Mouse (Mus musculus) inflammation-experienced regulatory T-cells, adult 6 months (primary cell): ENCODE results near the gene Popdc2. TPM values are rescaled to one million over a fixed set of nuclear protein-coding genes. Genes with fewer than 3 reads are reported as not detected.
"Not testable (repeated sequence)": the region's sequence is repeated elsewhere in the genome, so short reads cannot be mapped to it uniquely, and the experiment has no call there.

Experiments
- ATAC-seq: one replicate; pipeline ENCODE4 v1.8.0; 2017
- polyA plus RNA-seq, 3 experiments: library from polyadenylated mRNA; unstranded; fragments of 100-300 nt; shearing (Covaris generic); gene quantifications; one replicate each; pipeline ENCODE4 v1.2.1; 2017

Popdc2 gene
- 10 to 100 TPM in 1 of 3 experiments, 1 to 10 TPM in 1, under 1 TPM in 1; 0.95 to 10.3 (median 2.3) TPM for polyA plus RNA-seq

GRCm38 (mm10) chr16:38361933-38362332 lies at the start of gene Popdc2:
TSS of gene Popdc2 (plus strand) at chr16:38362209.
- ATAC-seq = no peak

GRCm38 (mm10) chr16:38318492-38318891 lies 43.5 kb upstream of the Popdc2 start:
- no peak for ATAC-seq

GRCm38 (mm10) chr16:38319087-38319486 lies 42.9 kb upstream of the Popdc2 start:
- ATAC-seq = no peak

GRCm38 (mm10) chr16:38321452-38321935 lies 40.5 kb upstream of the Popdc2 start:
- peak; percentile 77 for ATAC-seq

GRCm38 (mm10) chr16:38324311-38324710 lies 37.7 kb upstream of the Popdc2 start:
- no peak for ATAC-seq

GRCm38 (mm10) chr16:38326778-38327397 lies 35.1 kb upstream of the Popdc2 start:
- no peak for ATAC-seq

GRCm38 (mm10) chr16:38329340-38329739 lies 32.7 kb upstream of the Popdc2 start:
- ATAC-seq = no peak

GRCm38 (mm10) chr16:38334431-38334830 lies 27.6 kb upstream of the Popdc2 start:
- ATAC-seq = no peak

GRCm38 (mm10) chr16:38338077-38338476 lies 23.9 kb upstream of the Popdc2 start:
- not testable (repeated sequence) for ATAC-seq

GRCm38 (mm10) chr16:38341396-38342324 lies 20.3 kb upstream of the Popdc2 start, which contains the start of gene Maats1:
TSS of gene Maats1 (minus strand) at chr16:38342143.
- no peak for ATAC-seq

GRCm38 (mm10) chr16:38344941-38345725 lies 16.9 kb upstream of the Popdc2 start:
- no peak for ATAC-seq

GRCm38 (mm10) chr16:38346529-38347325 lies 15.3 kb upstream of the Popdc2 start, which contains the start of the genes Cox17 and Gm21987:
TSS of gene Cox17 (plus strand) at chr16:38346991.
TSS of gene Gm21987 (plus strand) at chr16:38347040.
- ATAC-seq = peak; percentile 99

- no peak for ATAC-seq
Measured at GRCm38 (mm10) chr16:38347588-38347987, 14.4 kb upstream of the Popdc2 start.

GRCm38 (mm10) chr16:38348217-38348761 lies 13.7 kb upstream of the Popdc2 start:
- no peak for ATAC-seq

- no peak for ATAC-seq
Measured at GRCm38 (mm10) chr16:38349881-38350280, 12.1 kb upstream of the Popdc2 start.

- ATAC-seq = no peak
Measured at GRCm38 (mm10) chr16:38350361-38350855, 11.6 kb upstream of the Popdc2 start.

GRCm38 (mm10) chr16:38350939-38351338 lies 11.1 kb upstream of the Popdc2 start:
- ATAC-seq = no peak

GRCm38 (mm10) chr16:38352031-38352430 lies 10.0 kb upstream of the Popdc2 start:
- ATAC-seq = no peak

GRCm38 (mm10) chr16:38352851-38353250 lies 9.2 kb upstream of the Popdc2 start:
- peak; percentile 63 for ATAC-seq

GRCm38 (mm10) chr16:38353642-38354041 lies 8.4 kb upstream of the Popdc2 start:
- peak; percentile 58 for ATAC-seq
